Mouse (Mus musculus) midbrain, embryonic 14.5 days (tissue): ENCODE data around the gene Lrrc25. TPM values are rescaled to one million over a fixed set of nuclear protein-coding genes. Genes with fewer than 3 reads are reported as not detected.
A peak's percentile ranks its signal among the peaks of the same experiment; 100 is the strongest.

Experiments
- ATAC-seq: fragments of 200-750 bp; cut with Nextera tagmentation; 2 replicates; pipeline ENCODE4 v1.8.0; 2017; ENCODE audit warnings: moderate number of reproducible peaks, moderate library complexity; ENCODE audit not compliant: low FRiP score, low TSS enrichment
- DNase-seq: peaks from one replicate; pipeline ENCODE4 v3.0.0-alpha.2; 2015
- H3K27ac ChIP-seq: fragments of 300-500 bp; sonication (generic); replicated peaks from 2 replicates; pipeline ENCODE4 v1.5.1; 2014; ENCODE audit warnings: mild to moderate bottlenecking, low read depth, low read length, moderate library complexity
- H3K27me3 ChIP-seq: fragments of 300-500 bp; sonication (generic); 2 replicates; pipeline ENCODE4 v1.6.1; 2014; ENCODE audit warnings: low read length, control low read depth, mixed read lengths; ENCODE audit not compliant: control insufficient read depth, insufficient read depth
- H3K36me3 ChIP-seq: fragments of 300-500 bp; sonication (generic); 2 replicates; pipeline ENCODE4 v1.6.1; 2014; ENCODE audit warnings: low read length, control low read depth; ENCODE audit not compliant: control insufficient read depth, insufficient read depth
- H3K4me1 ChIP-seq: fragments of 300-500 bp; sonication (generic); 2 replicates; pipeline ENCODE4 v1.6.1; 2014; ENCODE audit warnings: mild to moderate bottlenecking, antibody characterized with exemption, low read length, control low read depth; ENCODE audit not compliant: control insufficient read depth, insufficient read depth
- H3K4me2 ChIP-seq: fragments of 300-500 bp; sonication (generic); 2 replicates; pipeline ENCODE4 v1.6.1; 2014; ENCODE audit warnings: mild to moderate bottlenecking, low read length, moderate library complexity
- H3K4me3 ChIP-seq: fragments of 300-500 bp; sonication (generic); replicated peaks from 2 replicates; pipeline ENCODE4 v1.5.1; 2014; ENCODE audit warnings: low read depth, low read length
- H3K9ac ChIP-seq: fragments of 300-500 bp; sonication (generic); replicated peaks from 2 replicates; pipeline ENCODE4 v1.6.1; 2014; ENCODE audit warnings: mild to moderate bottlenecking, low read length, moderate library complexity
- H3K9me3 ChIP-seq: fragments of 300-500 bp; sonication (generic); 2 replicates; pipeline ENCODE4 v1.6.1; 2016; ENCODE audit warnings: low read length, control low read depth, mixed read lengths; ENCODE audit not compliant: control insufficient read depth
- WGBS: fragments of 180-500 bp; shearing (Covaris S2); extraction: QIAGEN DNeasy Blood & Tissue Kit; methylation state at CpG from one replicate; pipeline ENCODE4 v1.1.7; 2014; 5-methylcytosine and 5-hydroxymethylcytosine counted together
- polyA plus RNA-seq: library from polyadenylated mRNA; unstranded; fragments of >200 nt; fragmentation: Nextera tagmentation; extraction: Ambion mirVana; gene quantifications from 2 replicates; pipeline ENCODE4 v1.2.1, GENCODE M21; 2014

Gene Lrrc25
- polyA plus RNA-seq, 1 experiment from 2014 or later: 1.1 TPM

- Histone ChIP-seq H3K9me3 (no peaks in the 10 kb centered on the region), H3K4me1 (peaks cover 25% of the 10 kb centered on the region; the same call in 1 of the 2 replicates), H3K27ac (no peak overlapping the region), H3K9ac (no peak overlapping the region), H3K27me3 (no peaks in the 10 kb centered on the region), H3K4me3 (no peak overlapping the region), H3K36me3 (peaks cover 35% of the 10 kb centered on the region), H3K4me2 (no peak overlapping the region)
- DNase-seq: no peak
- ATAC-seq: no peak
- 51% methylated on average over 2 of the region's 2 CpGs for WGBS
Measured at GRCm38 (mm10) chr8:70653226-70653625, 37.3 kb downstream of the Lrrc25 start.

- 76% methylated on average over 1 of the region's 1 CpGs for WGBS
- no peak for DNase-seq
- Histone ChIP-seq H3K27me3 (no peaks in the 10 kb centered on the region), H3K9ac (no peak overlapping the region), H3K4me3 (no peak overlapping the region), H3K9me3 (no peaks in the 10 kb centered on the region), H3K36me3 (peaks cover 35% of the 10 kb centered on the region), H3K4me2 (no peak overlapping the region), H3K4me1 (peaks cover 28% of the 10 kb centered on the region), H3K27ac (0 out of 2 replicates have a peak overlapping the region, but pooled peaks have one; percentile 13)
- no peak for ATAC-seq
Measured at GRCm38 (mm10) chr8:70654121-70654520, 38.2 kb downstream of the Lrrc25 start.

DNA sequence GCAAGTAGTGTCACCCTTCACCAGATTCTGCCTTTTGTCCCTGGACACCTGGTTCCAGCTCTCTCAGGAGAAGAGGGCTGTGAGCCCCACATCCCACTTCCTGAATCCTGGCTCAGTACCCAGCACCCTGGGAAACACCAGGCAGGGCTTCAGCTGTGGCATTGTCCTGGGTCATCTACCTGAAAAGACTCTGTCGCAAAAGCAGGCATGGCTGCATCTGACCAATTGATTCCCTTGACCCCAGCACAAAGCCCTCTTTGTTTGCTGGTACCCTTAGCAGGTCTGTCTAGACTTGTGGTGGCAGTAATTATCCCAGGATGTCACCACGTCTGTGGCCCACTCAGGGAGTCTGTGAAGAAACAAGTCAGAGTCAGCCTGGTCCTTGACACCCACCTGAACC, 39.5 kb downstream of the Lrrc25 start:
- peaks cover 27% of the 10 kb centered on the region for H3K36me3 ChIP-seq
- H3K4me1 ChIP-seq: peaks cover 22% of the 10 kb centered on the region
- H3K4me2 ChIP-seq: no peak overlapping the region
- H3K27ac ChIP-seq: peak overlapping the region; percentile 75
- ATAC-seq: no peak
- no peaks in the 10 kb centered on the region for H3K27me3 ChIP-seq
- no peak for DNase-seq
- WGBS: 19% methylated on average over 2 of the region's 2 CpGs
- H3K9ac ChIP-seq: no peak overlapping the region
- H3K9me3 ChIP-seq: no peaks in the 10 kb centered on the region
- H3K4me3 ChIP-seq: no peak overlapping the region

- H3K9me3 ChIP-seq: no peaks in the 10 kb centered on the region
- no peak overlapping the region for H3K9ac ChIP-seq
- 10% methylated on average over 13 of the region's 13 CpGs for WGBS
- H3K36me3 ChIP-seq: peaks cover 20% of the 10 kb centered on the region
- no peak overlapping the region for H3K4me3 ChIP-seq
- no peaks in the 10 kb centered on the region for H3K27me3 ChIP-seq
- peak overlapping the region; percentile 75 for H3K27ac ChIP-seq
- peaks cover 24% of the 10 kb centered on the region for H3K4me1 ChIP-seq
- DNase-seq (peak; percentile 72), ATAC-seq (peak; percentile 35; the same call in 1 of the 2 replicates)
- H3K4me2 ChIP-seq: peak overlapping the region; percentile 88; the same call in 1 of the 2 replicates
Measured at GRCm38 (mm10) chr8:70656193-70656790, 40.3 kb downstream of the Lrrc25 start.

GRCm38 (mm10) chr8:70657214-70657613, 41.3 kb downstream of the Lrrc25 start:
- DNase-seq (no peak), ATAC-seq (no peak)
- peak overlapping the region; percentile 75 for H3K27ac ChIP-seq
- WGBS: 94% methylated on average over 3 of the region's 3 CpGs
- no peaks in the 10 kb centered on the region for H3K27me3 ChIP-seq
- H3K4me3 ChIP-seq: no peak overlapping the region
- peak overlapping the region; percentile 88 for H3K4me2 ChIP-seq
- H3K36me3 ChIP-seq: peaks cover 12% of the 10 kb centered on the region
- peaks cover 24% of the 10 kb centered on the region for H3K4me1 ChIP-seq
- no peak overlapping the region for H3K9ac ChIP-seq
- no peaks in the 10 kb centered on the region for H3K9me3 ChIP-seq

DNA sequence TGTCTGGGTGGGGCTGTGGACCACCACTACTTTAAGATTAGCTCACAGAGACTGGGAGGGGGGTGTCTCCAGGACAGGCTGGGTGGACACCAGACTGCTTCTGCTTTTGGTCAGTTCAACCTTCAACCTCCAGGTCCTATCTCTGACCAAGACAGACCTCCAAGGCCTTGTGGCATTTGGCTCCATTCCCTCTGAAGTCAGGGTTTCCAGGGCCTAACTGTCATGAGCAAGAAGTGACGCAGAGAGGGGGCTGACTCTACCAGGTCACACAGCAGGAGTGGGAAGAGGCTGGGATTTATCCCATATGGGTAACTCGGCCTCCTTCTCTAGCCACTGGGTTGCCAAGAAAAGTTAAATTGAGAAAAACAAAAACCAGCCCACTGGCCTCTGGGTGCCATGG, 41.8 kb downstream of the Lrrc25 start:
- H3K9ac ChIP-seq: peak overlapping the region; percentile 10; the same call in 1 of the 2 replicates
- peaks cover 24% of the 10 kb centered on the region for H3K4me1 ChIP-seq
- H3K36me3 ChIP-seq: peaks cover 10% of the 10 kb centered on the region; the same call in 1 of the 2 replicates
- H3K27me3 ChIP-seq: no peaks in the 10 kb centered on the region
- H3K27ac ChIP-seq: peak overlapping the region; percentile 75
- 67% methylated on average over 2 of the region's 2 CpGs for WGBS
- no peaks in the 10 kb centered on the region for H3K9me3 ChIP-seq
- ATAC-seq: no peak
- DNase-seq: no peak
- peak overlapping the region; percentile 88 for H3K4me2 ChIP-seq
- H3K4me3 ChIP-seq: peak overlapping the region; percentile 72

- Histone ChIP-seq H3K9ac (peak overlapping the region; percentile 79), H3K4me1 (peaks cover 24% of the 10 kb centered on the region), H3K9me3 (no peaks in the 10 kb centered on the region), H3K4me3 (peak overlapping the region; percentile 72), H3K36me3 (peaks cover 10% of the 10 kb centered on the region; the same call in 1 of the 2 replicates), H3K4me2 (peak overlapping the region; percentile 88), H3K27ac (peak overlapping the region; percentile 71), H3K27me3 (no peaks in the 10 kb centered on the region)
- ATAC-seq (peak; percentile 31), DNase-seq (no peak)
- WGBS: 1% methylated on average over 31 of the region's 31 CpGs
Measured at GRCm38 (mm10) chr8:70658897-70659603, 43.1 kb downstream of the Lrrc25 start.

DNA sequence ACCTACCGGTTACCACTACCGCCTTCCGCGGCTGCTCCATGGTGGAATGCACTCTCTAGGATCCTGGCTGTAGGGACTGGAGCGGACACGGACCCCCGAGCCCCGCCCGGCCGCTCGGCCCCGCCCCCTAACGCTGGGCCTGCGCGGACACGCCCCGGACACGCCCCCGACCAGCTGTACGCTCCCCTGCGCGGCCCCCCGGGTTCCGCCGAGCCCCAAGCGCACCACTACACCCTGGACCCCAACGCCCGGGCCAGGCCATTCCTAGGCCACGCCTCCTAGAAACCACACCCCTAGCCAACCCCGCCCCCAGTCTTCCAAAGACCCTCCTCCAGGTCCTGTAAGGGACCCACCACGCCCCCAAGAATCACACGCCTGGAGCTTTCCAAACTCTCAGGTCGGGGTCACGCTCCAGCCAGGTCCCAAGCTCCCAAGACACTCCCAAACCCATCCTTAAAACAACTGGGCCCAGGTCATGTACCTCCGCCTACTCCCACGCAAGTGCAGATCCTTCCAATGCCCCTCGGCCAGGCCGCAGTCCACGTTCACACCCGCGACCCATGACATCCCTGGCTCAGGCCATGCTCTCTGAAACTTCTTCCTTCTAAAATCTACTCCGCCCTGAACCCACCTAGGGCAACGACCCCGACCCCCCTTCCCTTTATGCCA, 43.8 kb downstream of the Lrrc25 start:
- Histone ChIP-seq H3K4me2 (peak overlapping the region; percentile 88), H3K9me3 (no peaks in the 10 kb centered on the region), H3K4me3 (peak overlapping the region; percentile 72), H3K36me3 (0 out of 2 replicates have a peak, but pooled peaks cover 7% of the 10 kb centered on the region), H3K9ac (peak overlapping the region; percentile 79), H3K27me3 (no peaks in the 10 kb centered on the region), H3K4me1 (peaks cover 24% of the 10 kb centered on the region), H3K27ac (peak overlapping the region; percentile 71)
- WGBS: under 1% methylated on average over 44 of the region's 44 CpGs
- ATAC-seq (peak; percentile 92), DNase-seq (peak; percentile 92)
